Mouse (Mus musculus) ES-Bruce4 (cell line): ENCODE data around the gene Csrnp1. TPM values are rescaled to one million over a fixed set of nuclear protein-coding genes. Genes with fewer than 3 reads are reported as not detected.
A peak's percentile ranks its signal among the peaks of the same experiment; 100 is the strongest.

Experiments
- H3K27ac ChIP-seq: 2 replicates; pipeline ENCODE4 v1.5.1; 2012; ENCODE audit warnings: low read length, inconsistent platforms; ENCODE audit not compliant: insufficient read depth
- H3K27me3 ChIP-seq: 2 replicates; pipeline ENCODE4 v1.6.1; 2012; ENCODE audit warnings: mild to moderate bottlenecking, low read length, inconsistent platforms; ENCODE audit not compliant: control insufficient read depth, poor library complexity, insufficient read depth, severe bottlenecking
- H3K36me3 ChIP-seq: 2 replicates; pipeline ENCODE4 v1.6.1; 2012; ENCODE audit warnings: inconsistent platforms, mild to moderate bottlenecking, low read length, moderate library complexity; ENCODE audit not compliant: control insufficient read depth, poor library complexity, insufficient read depth, severe bottlenecking
- H3K4me1 ChIP-seq: one replicate; pipeline ENCODE4 v1.8.1; 2011; ENCODE audit warnings: low read length; ENCODE audit not compliant: control insufficient read depth, insufficient read depth
- H3K4me3 ChIP-seq: 2 replicates; pipeline ENCODE4 v1.5.1; 2011; ENCODE audit warnings: low read depth, mild to moderate bottlenecking, low read length
- H3K9ac ChIP-seq: 2 replicates; pipeline ENCODE4 v1.6.1; 2012; ENCODE audit warnings: low read depth, mild to moderate bottlenecking, inconsistent platforms; ENCODE audit not compliant: poor library complexity, severe bottlenecking
- H3K9me3 ChIP-seq: replicated peaks from 2 replicates; pipeline ENCODE4 v1.6.1; 2012; ENCODE audit warnings: mild to moderate bottlenecking, low read length, inconsistent platforms; ENCODE audit not compliant: control insufficient read depth, poor library complexity, insufficient read depth, severe bottlenecking
- CTCF ChIP-seq: IDR thresholded peaks from one replicate; pipeline ENCODE4 v1.8.1; 2011; ENCODE audit warnings: low read depth, low read length
- EP300 ChIP-seq: IDR thresholded peaks from 2 replicates; pipeline ENCODE4 v1.6.1; 2011; ENCODE audit warnings: low read depth, low read length; ENCODE audit not compliant: insufficient read depth
- POLR2A ChIP-seq: IDR thresholded peaks from one replicate; pipeline ENCODE4 v1.8.1; 2011; ENCODE audit warnings: low read length; ENCODE audit not compliant: insufficient read depth
- polyA plus RNA-seq: library from polyadenylated mRNA; stranded (reverse); fragments of >200 nt; gene quantifications from 2 replicates; pipeline ENCODE4 v1.2.4, GENCODE M21; 2011; ENCODE audit warnings: low read depth; ENCODE audit not compliant: missing spikeins, insufficient read depth, insufficient read length

The Csrnp1 gene
- polyA plus RNA-seq, 1 experiment, result 28.4 TPM

GRCm38 (mm10) chr9:119966221-119966910, 18.1 kb downstream of the Csrnp1 start:
- no peak overlapping the region for H3K4me3 ChIP-seq

GRCm38 (mm10) chr9:119965186-119965585, 19.3 kb downstream of the Csrnp1 start:
- Histone ChIP-seq H3K9me3 (no peaks in the 10 kb centered on the region), H3K27ac (no peak overlapping the region), H3K9ac (no peak overlapping the region), H3K27me3 (no peaks in the 10 kb centered on the region), H3K4me3 (no peak overlapping the region), H3K4me1 (peaks cover 2% of the 10 kb centered on the region), H3K36me3 (no peaks in the 10 kb centered on the region)
- TF ChIP-seq POLR2A (no peak), EP300 (no peak)

More at GRCm38 (mm10) chr9:119966221-119966910, 18.1 kb downstream of the Csrnp1 start:
- Histone ChIP-seq H3K27me3 (no peaks in the 10 kb centered on the region), H3K9ac (no peak overlapping the region), H3K4me1 (peaks cover 2% of the 10 kb centered on the region), H3K9me3 (no peaks in the 10 kb centered on the region), H3K36me3 (no peaks in the 10 kb centered on the region), H3K27ac (no peak overlapping the region)
- TF ChIP-seq POLR2A (no peak), EP300 (no peak), CTCF (no peak)

- Histone ChIP-seq H3K4me3 (no peak overlapping the region), H3K4me1 (peaks cover 2% of the 10 kb centered on the region)
- TF ChIP-seq CTCF (no peak), EP300 (no peak), POLR2A (no peak)
These were observed 20.3 kb downstream of the Csrnp1 start for GRCm38 (mm10) chr9:119964206-119964605.

GRCm38 (mm10) chr9:119962987-119963667, 21.3 kb downstream of the Csrnp1 start:
- Histone ChIP-seq H3K4me3 (peak overlapping the region; percentile 33), H3K27ac (no peak overlapping the region)
- TF ChIP-seq POLR2A (no peak), CTCF (peak; percentile 92), EP300 (peak; percentile 73; the same call in 1 of the 2 replicates)

More at GRCm38 (mm10) chr9:119964206-119964605, 20.3 kb downstream of the Csrnp1 start:
- Histone ChIP-seq H3K36me3 (no peaks in the 10 kb centered on the region), H3K9ac (no peak overlapping the region), H3K27me3 (no peaks in the 10 kb centered on the region), H3K9me3 (no peaks in the 10 kb centered on the region), H3K27ac (no peak overlapping the region)

GRCm38 (mm10) chr9:119962216-119962615, 22.2 kb downstream of the Csrnp1 start:
- Histone ChIP-seq H3K4me1 (peaks cover 4% of the 10 kb centered on the region), H3K9me3 (no peaks in the 10 kb centered on the region), H3K4me3 (no peak overlapping the region), H3K36me3 (no peaks in the 10 kb centered on the region), H3K9ac (no peak overlapping the region; the same call in 1 of the 2 replicates), H3K27me3 (no peaks in the 10 kb centered on the region), H3K27ac (no peak overlapping the region)
- TF ChIP-seq POLR2A, result no peak
- no peak for TF ChIP-seq EP300
- TF ChIP-seq CTCF, result no peak

More at GRCm38 (mm10) chr9:119962987-119963667, 21.3 kb downstream of the Csrnp1 start:
- H3K9me3 ChIP-seq, result no peaks in the 10 kb centered on the region
- H3K4me1 ChIP-seq, result peaks cover 4% of the 10 kb centered on the region
- H3K27me3 ChIP-seq, result no peaks in the 10 kb centered on the region
- H3K36me3 ChIP-seq, result no peaks in the 10 kb centered on the region
- H3K9ac ChIP-seq, result peak overlapping the region; percentile 21

- Histone ChIP-seq H3K9me3 (no peaks in the 10 kb centered on the region), H3K27ac (no peak overlapping the region), H3K4me1 (peaks cover 6% of the 10 kb centered on the region), H3K27me3 (no peaks in the 10 kb centered on the region), H3K9ac (no peak overlapping the region), H3K36me3 (no peaks in the 10 kb centered on the region), H3K4me3 (no peak overlapping the region)
- no peak for TF ChIP-seq EP300
- TF ChIP-seq POLR2A, result no peak
- no peak for TF ChIP-seq CTCF
These were observed 25.6 kb downstream of the Csrnp1 start for GRCm38 (mm10) chr9:119958835-119959234.
